Mouse (Mus musculus): ENCODE data around the gene Slc44a2.
"Not testable (repeated sequence)": the region's sequence is repeated elsewhere in the genome, so short reads cannot be mapped to it uniquely, and the experiment has no call there.

Slc44a2 gene

DNA sequence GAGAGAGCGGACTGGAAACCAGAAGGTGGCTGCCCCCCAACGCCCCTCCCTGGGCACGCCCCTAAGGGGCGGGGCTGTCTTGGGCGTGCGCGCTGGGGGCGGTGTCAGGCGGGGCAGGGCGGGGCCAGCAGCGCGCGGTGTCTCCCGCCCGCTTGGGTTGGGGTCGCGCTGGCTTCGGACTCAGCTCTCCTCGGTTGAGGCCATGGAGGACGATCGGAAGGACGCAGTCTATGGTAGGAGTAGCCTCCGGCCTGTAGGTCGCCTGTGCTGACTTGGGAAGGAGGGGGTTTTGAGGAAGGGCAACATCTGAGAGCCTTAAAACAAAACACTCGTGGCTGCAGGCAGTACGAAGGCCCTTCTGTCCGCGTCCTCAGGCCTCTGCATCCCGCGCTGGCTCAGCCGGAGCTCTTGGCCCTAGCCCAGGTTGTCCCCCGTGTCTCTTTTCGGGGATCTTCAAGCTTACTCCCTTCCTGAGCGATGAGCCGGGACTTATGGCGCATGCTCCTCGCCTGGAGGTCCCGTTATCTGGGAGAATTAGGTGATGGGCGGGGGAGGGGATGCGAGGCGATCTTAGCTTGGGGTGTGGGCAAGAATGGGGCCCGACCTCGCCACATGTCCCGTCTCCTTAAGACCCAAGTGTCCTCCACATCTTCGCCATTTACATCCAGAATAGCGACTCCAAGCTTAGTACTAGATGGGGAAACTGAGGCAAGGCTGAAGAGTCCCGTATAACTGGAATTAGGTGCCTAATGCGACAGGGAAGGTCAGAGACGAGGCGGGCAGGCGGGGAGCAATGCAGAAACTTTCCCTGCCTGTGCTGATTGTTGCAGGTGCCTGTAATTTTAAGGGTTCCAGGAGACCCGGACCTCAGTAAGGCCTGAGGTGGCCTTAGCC, at the start of gene Slc44a2:
Gene Slc44a2 (plus strand): TSS at position 80 of the 894 bp plus-strand sequence.
- DNase-seq, result peak; percentile 82

DNA sequence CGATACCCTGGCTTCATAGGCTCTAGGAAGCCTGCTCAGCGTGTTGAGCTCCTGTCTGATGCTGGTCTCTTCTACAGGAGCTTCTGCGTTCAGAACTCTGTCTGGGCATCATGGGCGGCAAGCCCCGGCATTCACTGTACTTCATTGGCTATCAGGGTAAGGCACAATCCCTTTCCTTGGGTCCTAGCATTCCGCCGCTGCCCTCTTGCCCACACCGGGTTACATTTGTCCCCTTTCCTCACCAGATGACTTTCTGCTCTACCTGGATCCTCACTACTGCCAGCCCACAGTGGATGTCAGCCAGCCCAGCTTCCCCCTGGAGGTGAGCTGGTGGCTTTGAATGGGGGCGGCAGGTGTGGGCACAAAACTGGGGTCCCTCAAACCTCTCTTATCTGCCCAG, 48.1 kb upstream of the Slc44a2 start:
- DNase-seq, result no peak

DNA sequence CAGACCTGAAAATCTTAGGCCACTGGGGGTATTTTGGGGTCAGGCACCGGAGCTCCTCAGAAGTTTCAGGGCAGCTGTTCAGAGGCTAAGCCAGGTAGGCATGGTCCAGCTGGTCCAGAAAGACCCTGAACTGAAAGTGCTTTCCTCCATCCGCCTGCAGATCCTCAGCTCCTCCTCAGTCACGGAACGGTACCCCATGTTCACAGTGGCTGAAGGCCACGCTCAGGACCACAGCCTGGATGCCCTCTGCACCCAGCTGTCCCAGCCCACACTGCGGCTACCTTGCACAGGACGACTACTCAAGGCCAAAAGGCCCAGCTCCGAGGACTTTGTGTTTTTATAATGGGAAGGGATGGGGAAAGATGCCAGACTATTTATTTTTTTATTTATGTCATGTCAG, 47.4 kb upstream of the Slc44a2 start:
- DNase-seq, result no peak

DNA sequence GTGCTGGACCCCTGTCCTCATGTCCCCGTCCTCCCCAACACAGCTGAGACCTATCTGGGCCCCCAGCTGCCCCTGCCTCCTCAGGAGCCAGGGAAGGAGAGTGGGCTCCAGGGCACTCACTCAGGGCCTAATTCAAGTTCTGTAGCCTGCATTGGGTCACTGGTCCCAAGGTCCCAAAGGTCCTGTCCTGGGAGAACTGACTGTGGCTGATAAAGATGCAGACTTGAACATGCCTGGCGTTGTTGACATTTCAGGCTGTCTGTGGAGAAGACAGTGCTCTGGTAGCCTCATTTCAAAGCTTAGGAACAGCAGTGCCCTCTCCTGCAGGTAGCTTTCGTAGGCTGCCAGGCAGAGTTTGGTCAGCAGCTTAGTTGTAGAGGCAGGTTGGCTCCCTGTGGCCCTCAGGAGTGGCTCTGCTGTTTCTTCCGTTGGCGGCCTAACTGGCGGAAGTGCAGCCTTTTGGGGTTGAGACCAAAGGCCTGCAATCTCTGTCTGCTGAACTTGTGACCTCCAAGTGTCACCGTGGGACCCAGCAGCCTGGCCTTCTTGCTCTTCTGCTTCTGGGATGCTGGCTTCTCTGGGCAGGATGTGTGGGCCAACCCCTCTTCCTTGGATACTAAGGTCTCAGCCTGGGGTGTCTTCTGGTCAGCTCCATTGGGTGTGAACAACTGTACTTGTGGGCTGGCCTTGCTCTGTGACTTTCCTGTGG, 46.8 kb upstream of the Slc44a2 start:
- no peak for DNase-seq

DNA sequence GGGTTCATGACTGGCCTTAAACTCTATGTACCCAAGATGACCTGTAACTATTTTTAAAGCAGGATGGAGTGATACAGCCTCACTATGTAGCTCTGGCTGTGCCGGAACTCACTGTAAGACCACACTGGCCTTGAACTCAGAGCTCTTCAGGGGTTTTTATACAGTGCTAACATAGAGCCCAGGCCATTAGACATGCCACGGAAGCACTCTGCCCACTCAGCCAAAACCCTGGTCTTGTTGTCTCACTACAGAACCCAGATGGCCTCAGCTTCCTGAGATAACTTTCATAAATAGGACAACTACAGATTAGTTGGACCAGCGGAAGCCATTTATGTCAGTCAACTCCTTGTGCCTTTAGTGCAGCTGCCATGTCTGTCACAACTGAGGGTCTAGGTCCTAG, 46.2 kb upstream of the Slc44a2 start:
- DNase-seq, result no peak

DNA sequence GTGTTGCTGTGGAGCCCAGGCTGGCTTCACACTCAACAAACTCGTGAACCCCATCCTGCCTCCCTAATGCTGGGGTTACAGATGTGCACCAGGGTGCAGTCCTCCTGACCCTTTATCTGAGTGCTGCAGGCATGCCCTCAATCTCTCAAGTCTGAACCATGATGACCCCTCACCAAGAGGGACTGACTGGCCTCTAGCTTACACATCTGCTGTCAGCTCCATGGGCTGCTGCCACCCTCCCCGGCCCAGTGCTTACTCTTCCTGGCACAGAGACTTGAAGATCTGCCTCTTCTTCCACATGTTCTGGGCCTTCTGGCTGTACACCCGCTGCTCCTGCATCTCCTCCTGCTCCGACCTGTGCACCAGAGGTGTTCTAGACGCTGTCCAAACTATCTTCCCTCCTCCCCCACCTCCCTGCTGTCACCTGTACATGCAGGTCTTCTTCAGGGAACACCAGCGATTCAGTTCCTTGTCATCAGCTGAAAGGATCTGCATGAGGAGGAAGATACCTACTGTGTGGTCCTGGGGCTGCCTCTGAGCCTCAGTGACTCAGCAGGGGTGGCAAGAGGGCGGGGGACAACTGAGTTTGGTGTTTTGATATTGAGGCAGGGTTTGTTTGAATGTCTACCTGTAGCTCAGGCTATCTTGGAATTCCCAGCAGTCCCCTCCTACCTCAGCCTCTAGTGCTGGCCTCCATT, 45.3 kb upstream of the Slc44a2 start:
- no peak for DNase-seq

DNA sequence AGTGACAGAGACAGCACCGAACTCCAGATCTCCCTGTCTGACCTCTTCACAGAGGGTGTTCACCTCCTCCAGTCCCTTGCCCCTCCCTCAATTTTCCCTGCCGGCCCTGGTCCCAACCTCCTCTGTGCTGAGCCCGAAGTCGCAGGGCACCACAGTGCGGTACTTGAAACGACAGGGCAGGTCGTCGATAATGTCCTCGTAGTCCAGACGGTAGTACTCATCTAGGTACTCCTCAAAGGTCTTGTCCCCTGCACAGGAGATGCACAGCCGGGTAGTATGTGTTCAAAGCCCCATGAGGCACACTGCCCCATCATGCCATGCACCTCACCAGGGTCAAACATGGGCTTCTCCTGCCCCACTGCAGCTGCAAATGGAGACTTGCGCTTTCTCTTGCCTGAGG, 44.8 kb upstream of the Slc44a2 start:
- no peak for DNase-seq

DNA sequence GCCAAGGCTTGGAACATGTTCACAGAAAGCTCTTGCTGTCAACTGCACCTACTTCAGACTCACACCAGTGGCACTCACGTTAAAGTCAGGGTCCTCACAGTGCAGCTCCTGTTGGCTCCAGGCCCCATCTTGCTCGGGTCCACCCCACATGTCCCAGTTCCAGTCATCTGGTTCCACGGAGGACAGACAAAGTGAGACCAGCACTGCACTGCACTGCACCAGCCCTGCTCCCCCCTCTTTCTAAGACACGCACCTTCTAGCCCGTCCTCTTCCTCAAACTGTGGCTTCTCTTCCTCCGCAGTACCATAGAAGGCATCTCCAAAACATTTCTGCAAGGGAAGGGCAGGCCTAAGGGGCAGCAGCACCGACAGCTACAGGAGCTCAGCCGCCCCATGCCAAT, 44.2 kb upstream of the Slc44a2 start:
- DNase-seq, result no peak

DNA sequence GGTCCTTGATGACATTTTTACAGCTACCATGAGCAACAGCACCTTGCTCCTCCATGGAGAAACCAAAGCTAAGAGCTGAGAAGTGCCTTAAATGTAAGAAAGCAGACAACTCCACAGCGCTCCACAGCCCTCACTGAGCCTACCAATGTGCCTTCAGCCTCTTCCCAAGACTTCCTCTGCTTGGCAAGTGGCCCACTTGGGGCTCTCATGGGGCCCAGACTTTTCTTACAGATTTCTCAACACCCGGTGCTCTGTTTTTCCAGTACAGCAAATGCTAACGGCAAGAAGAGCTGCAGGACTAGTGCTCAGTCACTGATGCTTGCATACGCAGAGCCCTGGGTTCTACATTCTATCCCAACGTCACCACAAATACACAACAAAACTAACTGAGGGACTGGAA, 42.7 kb upstream of the Slc44a2 start:
- no peak for DNase-seq

DNA sequence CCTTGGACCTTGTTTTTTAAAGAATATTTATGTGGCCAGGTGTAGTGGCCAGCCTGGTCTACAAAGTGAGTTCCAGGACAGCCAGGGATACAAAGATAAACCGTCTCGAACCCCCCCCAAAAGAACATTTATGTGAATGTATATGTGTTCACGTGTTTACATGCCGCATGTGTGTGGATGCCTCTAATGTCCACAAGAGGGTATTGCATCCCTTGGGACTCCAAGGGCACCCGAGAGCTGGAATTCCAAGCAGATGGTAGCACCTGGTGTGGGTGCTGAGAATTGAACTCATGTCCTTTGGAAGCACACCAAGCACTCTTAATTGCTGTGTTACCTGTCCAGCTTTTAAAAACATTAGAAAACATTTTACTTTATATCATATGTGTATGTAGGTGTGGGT, 36.9 kb upstream of the Slc44a2 start:
- DNase-seq, result no peak

DNA sequence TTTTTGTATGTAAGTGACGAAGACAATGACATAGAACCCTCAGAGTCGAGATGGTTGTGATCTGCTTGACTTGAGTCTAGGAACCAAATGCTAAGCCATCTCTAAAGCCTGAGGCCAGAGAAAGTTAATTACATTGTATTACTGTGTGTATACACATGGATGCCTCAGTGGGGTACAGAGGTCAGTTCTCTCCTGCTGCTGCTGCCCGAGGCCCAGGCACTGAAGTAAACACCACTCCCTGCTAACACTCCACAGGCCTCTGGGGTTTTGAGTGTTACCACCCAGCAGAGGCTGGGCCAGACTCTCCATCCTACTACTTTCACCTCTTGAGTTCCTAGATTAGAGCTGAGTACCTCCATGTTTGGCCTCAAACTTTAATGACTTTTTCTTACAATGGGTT, 36.5 kb upstream of the Slc44a2 start:
- DNase-seq, result no peak

DNA sequence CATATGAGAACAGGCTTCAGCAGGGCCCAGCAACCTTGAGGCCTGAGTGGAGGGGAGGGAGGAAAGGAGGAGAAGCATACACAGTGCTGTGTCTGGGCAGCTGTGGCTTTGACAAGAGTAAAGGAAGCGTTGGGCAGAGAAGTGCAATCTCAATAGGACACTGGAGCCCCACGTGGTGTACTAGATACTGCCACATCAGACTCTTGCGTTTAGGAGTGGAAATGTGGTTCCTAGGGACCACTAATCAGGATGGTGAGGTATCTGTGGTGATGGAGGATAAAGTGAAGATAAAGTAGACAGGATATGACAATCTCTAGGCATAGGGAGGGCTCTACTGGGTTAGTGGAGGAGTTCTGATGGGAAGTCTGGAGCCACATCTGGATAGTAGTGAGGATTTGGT, 33.7 kb upstream of the Slc44a2 start:
- no peak for DNase-seq

DNA sequence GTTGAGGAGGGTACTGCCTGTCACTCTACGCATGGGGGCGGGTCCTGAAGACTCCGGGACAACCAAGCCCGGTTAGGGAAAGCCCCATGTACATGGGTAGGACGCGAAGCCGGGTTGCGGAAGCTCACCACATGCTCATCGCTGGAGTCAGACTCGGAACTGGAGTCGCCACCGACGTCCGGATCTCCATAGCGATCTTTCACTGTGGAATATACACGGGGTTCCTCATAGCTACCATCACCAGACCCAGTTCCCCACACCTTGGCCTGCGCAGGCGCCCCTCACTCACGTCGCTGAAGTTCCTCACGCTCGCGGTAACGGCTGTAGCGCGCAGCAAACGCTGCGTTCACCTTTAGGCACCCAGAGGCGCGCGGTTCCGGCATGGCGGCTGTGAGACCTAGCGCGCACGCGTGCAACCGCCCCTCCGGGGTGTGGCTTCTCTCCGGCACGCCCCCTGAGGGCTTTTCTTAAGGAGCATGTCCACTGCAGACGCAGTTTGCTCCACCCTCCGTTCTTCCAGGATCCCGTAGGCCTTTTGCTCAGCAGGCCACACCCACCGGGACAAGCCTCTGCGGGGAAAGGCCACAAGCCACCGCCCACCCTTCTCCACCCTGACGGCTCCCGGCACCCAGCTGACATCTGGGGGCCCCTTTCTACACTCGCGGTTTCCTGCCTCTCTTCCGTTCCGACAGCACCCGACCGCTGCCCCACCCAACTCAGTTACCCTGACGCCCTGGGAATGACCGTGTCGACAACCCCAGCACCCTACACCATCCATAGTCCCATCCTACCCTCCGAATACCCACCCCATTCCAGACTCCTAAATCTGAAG, 32.7 kb upstream of the Slc44a2 start, which contains the start of gene Kri1:
Gene Kri1 (minus strand): TSS at position 399 of the 832 bp plus-strand sequence.
- DNase-seq, result peak; percentile 97

DNA sequence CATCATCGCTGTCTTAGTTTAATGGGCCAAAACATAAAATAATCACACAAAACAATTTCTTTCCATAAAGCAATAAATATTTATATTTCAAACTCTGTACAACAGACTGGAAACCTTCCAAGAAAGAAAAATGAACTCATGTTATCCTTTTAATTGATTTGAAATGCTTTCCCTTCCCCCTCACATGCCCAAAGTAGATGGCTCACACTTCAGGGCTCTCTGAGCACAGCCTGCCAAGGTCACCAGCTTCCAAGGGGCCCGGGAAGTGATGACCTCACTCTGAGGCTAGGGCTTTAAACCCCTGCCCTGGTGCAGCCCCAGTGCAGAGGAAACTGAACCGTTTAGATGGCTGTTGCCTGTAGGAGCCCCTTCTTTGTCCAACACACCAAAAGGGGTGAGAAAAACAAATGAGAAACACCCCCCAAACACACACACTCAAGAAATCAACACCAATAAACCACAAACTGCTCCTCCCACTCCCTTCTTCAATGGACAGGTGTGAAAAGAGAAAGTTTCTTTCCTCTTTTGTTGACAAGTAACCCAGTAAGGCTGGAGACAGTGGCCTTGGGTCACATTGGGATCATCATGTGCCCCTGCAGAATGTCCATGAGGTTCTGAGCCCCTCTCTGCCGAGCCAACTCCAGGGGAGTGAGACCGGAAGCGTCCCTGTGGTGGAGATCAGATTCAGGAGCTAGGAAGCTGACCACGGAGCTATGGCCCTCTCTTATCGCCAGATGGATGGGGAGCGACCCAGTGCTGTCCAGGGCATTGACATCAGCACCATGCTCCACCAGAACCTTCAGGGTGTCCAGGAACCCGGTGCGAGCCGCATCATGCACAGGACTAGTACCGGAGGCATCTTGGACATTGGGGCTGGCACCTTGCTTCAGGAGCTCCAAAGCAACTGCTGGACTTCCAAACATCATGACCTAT, 31.8 kb upstream of the Slc44a2 start:
- peak; percentile 39 for DNase-seq

DNA sequence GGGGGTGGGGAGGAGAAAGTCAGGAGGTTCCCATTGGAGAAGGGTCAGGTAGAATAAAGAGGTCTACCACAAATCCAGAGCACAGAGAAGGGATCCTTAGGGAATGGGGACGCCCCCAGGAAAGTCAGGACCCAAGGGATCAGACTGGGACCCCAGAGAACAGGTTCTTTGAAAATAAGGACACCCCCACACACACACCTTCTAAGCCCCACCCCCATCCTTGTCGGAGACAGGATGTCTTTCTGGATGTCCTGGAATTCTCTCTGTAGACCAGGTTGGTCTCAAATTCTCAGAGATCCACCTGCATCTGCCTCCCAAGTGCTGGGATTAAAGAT, 31.2 kb upstream of the Slc44a2 start:
- DNase-seq, result no peak

DNA sequence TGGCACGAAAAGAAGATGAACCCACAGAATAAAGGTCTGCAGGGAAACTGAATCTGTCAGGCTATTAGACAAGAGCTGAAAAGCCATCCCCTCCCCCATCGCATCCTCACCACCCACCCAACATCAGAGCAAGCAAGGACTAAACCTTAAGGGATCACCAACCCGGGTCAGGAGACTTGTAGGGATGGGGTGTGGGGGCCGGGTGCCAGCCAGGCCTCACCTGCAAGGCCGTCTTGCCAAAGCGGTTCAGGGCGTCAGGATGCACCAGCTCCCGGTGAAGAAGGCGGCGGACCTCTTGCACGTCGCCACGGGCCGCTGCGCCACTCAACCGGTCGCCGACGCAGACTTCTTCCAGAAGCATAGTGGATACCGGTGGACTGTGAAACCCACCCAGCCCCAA, 29.9 kb upstream of the Slc44a2 start:
- DNase-seq, result peak; percentile 64

DNA sequence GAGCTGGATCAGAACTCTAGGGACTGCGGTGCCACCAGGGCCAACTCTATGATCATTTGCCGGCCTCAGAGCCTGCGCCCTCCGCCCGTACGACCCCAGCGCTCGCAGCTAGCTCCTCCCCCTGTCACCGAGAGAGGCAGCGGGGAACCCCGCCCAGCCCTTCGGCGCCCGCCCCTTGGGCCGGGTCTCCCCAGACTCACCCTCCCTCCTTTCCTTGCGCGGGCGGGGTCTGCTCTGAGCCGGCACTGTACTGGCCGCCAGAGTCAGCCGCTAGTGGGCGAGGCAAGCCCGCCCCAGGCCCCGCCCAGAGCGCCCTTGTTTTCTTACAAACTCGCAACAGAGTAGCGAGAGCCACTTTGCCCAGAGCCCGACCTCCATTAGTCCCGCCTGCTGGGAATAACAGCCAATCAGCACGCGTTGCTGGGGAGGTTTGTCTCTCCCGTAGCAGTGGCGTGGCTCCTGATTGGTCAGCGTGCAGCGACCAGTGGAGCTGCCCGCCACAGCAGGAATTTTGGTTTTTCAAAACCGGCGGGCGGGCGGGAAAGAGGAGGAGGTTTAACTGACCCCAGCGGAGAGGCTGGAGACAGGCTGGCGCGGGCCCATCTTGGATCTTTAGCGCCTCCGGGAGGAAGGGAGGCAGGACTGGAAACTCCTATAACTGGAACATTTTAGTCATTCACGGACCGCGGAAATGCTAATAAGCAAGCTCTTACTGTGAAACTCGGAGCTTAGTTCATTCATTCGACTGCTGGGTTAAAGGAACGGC, 29.3 kb upstream of the Slc44a2 start, which contains the start of gene Cdkn2d:
Gene Cdkn2d (minus strand): TSS at position 386 of the 766 bp plus-strand sequence.
- peak; percentile 99 for DNase-seq

DNA sequence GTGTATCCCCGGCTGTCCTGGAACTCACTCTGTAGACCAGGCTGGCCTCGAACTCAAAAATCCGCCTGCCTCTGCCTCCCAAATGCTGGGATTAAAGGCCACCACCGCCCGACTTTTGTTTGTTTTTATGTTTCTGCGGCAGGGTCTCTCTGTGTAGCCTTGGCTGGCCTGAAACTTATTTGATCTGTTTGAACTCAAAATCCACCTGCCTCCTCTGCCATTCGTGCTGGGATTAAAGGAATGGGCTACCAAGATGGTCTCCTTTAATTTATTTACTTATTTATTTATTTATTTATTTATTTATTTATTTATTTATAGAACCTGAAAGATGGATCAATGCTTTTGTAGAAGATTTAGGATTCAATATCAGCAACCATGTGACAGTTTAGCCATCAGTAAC, 28.6 kb upstream of the Slc44a2 start:
- DNase-seq, result not testable (repeated sequence)

DNA sequence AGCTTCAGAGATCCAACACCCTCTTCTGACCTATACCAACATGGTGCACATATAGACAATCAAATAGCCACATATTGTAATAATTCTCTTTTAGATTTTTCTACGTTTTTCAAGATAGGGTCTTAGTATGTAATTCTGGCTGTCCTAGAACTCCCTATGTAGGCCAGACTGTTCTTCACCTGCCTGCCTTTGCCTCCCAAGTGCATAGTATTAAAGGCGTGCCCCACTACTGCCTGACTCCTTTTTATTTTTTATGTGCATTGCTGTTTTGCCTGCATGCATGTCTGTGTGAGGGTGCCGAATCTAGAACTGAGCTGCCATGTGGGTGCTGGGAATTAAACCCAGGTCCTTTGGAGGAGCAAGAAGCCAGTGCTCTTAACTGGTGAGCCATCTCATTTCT, 28.2 kb upstream of the Slc44a2 start:
- DNase-seq, result no peak

DNA sequence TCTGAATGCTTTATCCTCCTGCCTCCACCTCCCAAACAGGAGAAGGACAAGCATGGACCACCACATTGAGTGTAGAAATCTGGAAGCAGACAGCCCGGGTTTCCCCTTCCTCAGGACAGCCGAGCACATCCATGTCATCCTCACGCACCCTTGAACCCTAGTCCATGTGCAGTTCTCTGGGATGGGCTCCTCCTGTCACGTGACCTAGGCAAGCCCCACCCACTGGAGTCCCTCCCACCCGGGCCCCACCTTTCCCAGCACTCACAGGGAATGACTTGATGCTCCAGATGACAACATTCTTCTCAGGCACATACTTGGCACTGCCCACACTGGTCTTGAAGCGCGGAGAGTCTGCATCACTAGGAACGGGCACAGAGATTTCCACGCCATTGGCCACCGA, 21.5 kb upstream of the Slc44a2 start:
- no peak for DNase-seq

DNA sequence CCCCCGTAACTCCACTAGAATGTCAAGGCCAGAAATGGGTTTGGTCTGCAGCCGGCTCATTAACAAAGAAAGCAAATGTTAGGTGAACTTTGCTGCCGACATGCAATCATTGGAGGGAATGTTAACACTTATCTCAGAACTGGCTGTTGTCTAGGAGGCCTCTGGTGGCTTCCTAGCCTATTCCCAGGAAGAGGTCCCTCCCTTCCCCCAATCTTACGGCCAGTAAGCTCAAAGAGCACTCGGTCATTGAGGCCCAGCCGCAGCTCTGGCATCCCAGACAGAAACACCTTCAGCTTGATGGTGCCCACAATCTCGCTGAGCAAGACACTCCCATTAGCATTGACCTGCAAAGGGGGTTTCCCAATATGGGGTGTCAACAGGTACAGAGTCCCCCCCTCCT, 15.4 kb upstream of the Slc44a2 start:
- DNase-seq, result no peak

Data from cerebellum, adult 11 months (tissue).